Mouse (Mus musculus) ES-E14 (cell line): ENCODE data around the gene Trpm8.

ENCODE experiments used
- CHD2 ChIP-seq: IDR thresholded peaks from 2 replicates; pipeline ENCODE4 v1.6.1; 2014; ENCODE audit warnings: mild to moderate bottlenecking, low read depth, low read length, inconsistent platforms
- HCFC1 ChIP-seq: IDR thresholded peaks from 2 replicates; pipeline ENCODE4 v1.6.1; 2012; ENCODE audit warnings: low read length, inconsistent platforms, borderline replicate concordance; ENCODE audit not compliant: insufficient read depth
- ZC3H11A ChIP-seq: IDR thresholded peaks from 2 replicates; pipeline ENCODE4 v1.6.1; 2012; ENCODE audit warnings: low read depth, mild to moderate bottlenecking, inconsistent platforms, low read length, borderline replicate concordance

DNA sequence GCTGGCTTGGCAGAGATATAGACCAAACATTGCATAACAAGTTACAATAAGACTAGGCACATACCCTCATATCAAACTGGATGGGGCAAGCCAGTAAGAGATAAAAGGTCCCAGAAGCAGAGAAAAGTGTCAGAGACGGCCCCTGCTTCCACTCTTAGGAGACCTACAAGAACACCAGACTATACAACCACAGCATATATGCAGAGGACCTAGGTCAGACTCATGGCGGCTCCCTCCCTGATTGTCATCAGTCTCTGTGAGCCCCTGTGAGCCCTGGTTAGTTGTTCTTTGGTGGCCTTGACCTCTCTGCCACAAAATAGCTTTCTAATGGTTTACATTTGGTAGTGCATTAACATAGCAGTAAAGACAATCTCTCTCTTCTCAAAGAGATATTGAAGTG, 31.6 kb downstream of the Trpm8 start:
- TF ChIP-seq ZC3H11A, result no peak
- TF ChIP-seq HCFC1, result no peak
- no peak for TF ChIP-seq CHD2
